Mouse (Mus musculus): ENCODE measurements around the gene Hexdc. TPM values are rescaled to one million over a fixed set of nuclear protein-coding genes. Genes with fewer than 3 reads are reported as not detected.

Gene Hexdc
- polyA plus RNA-seq, 1 experiment from 2014 or later, result 37.9 TPM

GRCm38 (mm10) chr11:121189681-121190080 lies 14.6 kb upstream of the Hexdc start:
- Histone ChIP-seq H3K4me1 (ENCODE audit: control insufficient read depth, insufficient read depth, low read depth, low read length) (no peaks in the 10 kb centered on the region), H3K4me3 (ENCODE audit: low read length) (no peak overlapping the region), H3K9me3 (ENCODE audit: control insufficient read depth, low read length) (no peaks in the 10 kb centered on the region), H3K27ac (ENCODE audit: low read depth, low read length) (no peak overlapping the region), H3K9ac (ENCODE audit: low read depth, low read length) (no peak overlapping the region), H3K36me3 (ENCODE audit: control insufficient read depth, insufficient read depth, low read length) (peaks cover under 1% of the 10 kb centered on the region; the same call in 1 of the 2 replicates), H3K4me2 (ENCODE audit: low read length) (no peak overlapping the region), H3K27me3 (replicated peaks; ENCODE audit: control insufficient read depth, insufficient read depth, low read length) (no peaks in the 10 kb centered on the region)
- WGBS, result 75% methylated on average over 3 of the region's 3 CpGs
- ATAC-seq, result no peak

DNA sequence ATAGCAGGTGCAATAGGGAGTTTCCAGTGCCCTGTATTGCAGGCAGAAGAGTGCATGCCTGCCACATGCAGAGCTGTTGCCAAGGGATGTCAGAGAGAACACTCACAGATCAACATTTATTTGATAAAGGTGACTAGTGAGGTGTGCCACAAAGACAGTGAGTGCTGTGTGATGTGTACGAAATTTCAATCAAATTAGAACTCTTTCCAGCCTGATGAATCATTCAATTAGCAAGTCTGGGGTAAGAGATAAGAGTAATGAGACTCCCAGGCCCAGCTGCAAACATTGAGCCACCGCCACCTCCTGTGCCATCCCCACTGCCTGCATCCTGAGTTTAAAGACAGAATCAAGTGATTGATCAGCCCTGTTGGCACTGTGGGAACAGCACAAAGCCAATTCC lies 11.5 kb upstream of the Hexdc start:
- Histone ChIP-seq H3K27me3 (replicated peaks; ENCODE audit: control insufficient read depth, insufficient read depth, low read length) (no peaks in the 10 kb centered on the region), H3K4me1 (ENCODE audit: control insufficient read depth, insufficient read depth, low read depth, low read length) (no peaks in the 10 kb centered on the region), H3K36me3 (ENCODE audit: control insufficient read depth, insufficient read depth, low read length) (peaks cover 6% of the 10 kb centered on the region), H3K4me3 (ENCODE audit: low read length) (no peak overlapping the region), H3K4me2 (ENCODE audit: low read length) (no peak overlapping the region), H3K27ac (ENCODE audit: low read depth, low read length) (no peak overlapping the region), H3K9ac (ENCODE audit: low read depth, low read length) (no peak overlapping the region), H3K9me3 (ENCODE audit: control insufficient read depth, low read length) (no peaks in the 10 kb centered on the region)
- no peak for ATAC-seq
- 75% methylated on average over 2 of the region's 2 CpGs for WGBS

GRCm38 (mm10) chr11:121193415-121193814 lies 10.8 kb upstream of the Hexdc start:
- Histone ChIP-seq H3K27me3 (replicated peaks; ENCODE audit: control insufficient read depth, insufficient read depth, low read length) (no peaks in the 10 kb centered on the region), H3K4me3 (ENCODE audit: low read length) (no peak overlapping the region), H3K36me3 (ENCODE audit: control insufficient read depth, insufficient read depth, low read length) (peaks cover 6% of the 10 kb centered on the region), H3K9me3 (ENCODE audit: control insufficient read depth, low read length) (no peaks in the 10 kb centered on the region), H3K4me1 (ENCODE audit: control insufficient read depth, insufficient read depth, low read depth, low read length) (no peaks in the 10 kb centered on the region), H3K27ac (ENCODE audit: low read depth, low read length) (no peak overlapping the region), H3K9ac (ENCODE audit: low read depth, low read length) (no peak overlapping the region), H3K4me2 (ENCODE audit: low read length) (no peak overlapping the region)
- WGBS, result 79% methylated on average over 3 of the region's 3 CpGs
- ATAC-seq, result no peak

GRCm38 (mm10) chr11:121198622-121199021 lies 5.6 kb upstream of the Hexdc start:
- Histone ChIP-seq H3K4me3 (ENCODE audit: low read length) (no peak overlapping the region), H3K9ac (ENCODE audit: low read depth, low read length) (no peak overlapping the region), H3K36me3 (ENCODE audit: control insufficient read depth, insufficient read depth, low read length) (peaks cover 6% of the 10 kb centered on the region; the same call in 1 of the 2 replicates), H3K27ac (ENCODE audit: low read depth, low read length) (no peak overlapping the region), H3K4me2 (ENCODE audit: low read length) (no peak overlapping the region), H3K9me3 (ENCODE audit: control insufficient read depth, low read length) (no peaks in the 10 kb centered on the region), H3K4me1 (ENCODE audit: control insufficient read depth, insufficient read depth, low read depth, low read length) (peaks cover 1% of the 10 kb centered on the region; the same call in 1 of the 2 replicates), H3K27me3 (replicated peaks; ENCODE audit: control insufficient read depth, insufficient read depth, low read length) (no peaks in the 10 kb centered on the region)
- no peak for ATAC-seq
- WGBS, result 49% methylated on average over 2 of the region's 2 CpGs

DNA sequence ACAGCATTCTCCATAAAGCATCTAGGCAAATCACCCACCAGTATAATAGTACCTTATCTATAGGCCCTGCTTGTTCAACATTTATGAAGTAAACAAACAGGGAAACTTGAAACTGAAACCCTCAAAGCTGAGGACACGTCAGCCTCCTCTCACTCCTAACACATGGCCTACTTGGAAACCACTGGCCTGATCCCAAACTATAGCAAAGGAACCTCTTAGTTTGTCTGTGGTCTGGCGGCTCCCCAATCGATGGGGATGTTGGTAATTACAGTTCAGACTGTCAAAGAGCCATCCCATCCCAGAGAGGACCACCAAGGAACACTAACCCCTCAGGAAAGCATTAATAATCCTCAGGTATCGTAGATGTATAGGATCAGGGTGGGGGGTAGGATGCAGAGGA lies 4.4 kb upstream of the Hexdc start:
- Histone ChIP-seq H3K9ac (ENCODE audit: low read depth, low read length) (no peak overlapping the region), H3K36me3 (ENCODE audit: control insufficient read depth, insufficient read depth, low read length) (peaks cover 5% of the 10 kb centered on the region; the same call in 1 of the 2 replicates), H3K4me1 (ENCODE audit: control insufficient read depth, insufficient read depth, low read depth, low read length) (peaks cover 3% of the 10 kb centered on the region; the same call in 1 of the 2 replicates), H3K27me3 (replicated peaks; ENCODE audit: control insufficient read depth, insufficient read depth, low read length) (no peaks in the 10 kb centered on the region), H3K27ac (ENCODE audit: low read depth, low read length) (no peak overlapping the region), H3K9me3 (ENCODE audit: control insufficient read depth, low read length) (no peaks in the 10 kb centered on the region), H3K4me3 (ENCODE audit: low read length) (no peak overlapping the region), H3K4me2 (ENCODE audit: low read length) (no peak overlapping the region)
- 77% methylated on average over 4 of the region's 4 CpGs for WGBS
- ATAC-seq, result no peak

DNA sequence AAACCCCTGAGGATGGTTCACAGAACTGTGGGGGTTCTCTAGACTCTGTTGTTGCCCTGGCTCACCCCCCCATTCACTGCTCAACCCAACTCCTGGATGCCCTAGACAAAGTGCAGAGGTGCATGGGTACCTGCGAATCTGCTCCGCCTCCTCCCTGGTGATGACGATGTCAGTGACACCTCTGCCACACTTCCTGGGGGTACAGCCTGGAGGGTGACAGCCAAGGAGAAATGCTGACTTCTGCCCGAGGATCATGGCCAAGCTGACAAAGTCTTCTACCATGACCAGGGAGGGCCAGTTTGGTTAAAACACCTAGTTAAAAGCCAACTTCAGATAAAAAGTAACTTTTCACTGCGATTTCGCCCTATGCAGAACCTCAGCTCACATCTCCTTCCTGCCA lies 3.5 kb upstream of the Hexdc start:
- Histone ChIP-seq H3K4me2 (ENCODE audit: low read length) (no peak overlapping the region), H3K27me3 (replicated peaks; ENCODE audit: control insufficient read depth, insufficient read depth, low read length) (no peaks in the 10 kb centered on the region), H3K36me3 (ENCODE audit: control insufficient read depth, insufficient read depth, low read length) (peaks cover 3% of the 10 kb centered on the region; the same call in 1 of the 2 replicates), H3K9ac (ENCODE audit: low read depth, low read length) (no peak overlapping the region), H3K4me1 (ENCODE audit: control insufficient read depth, insufficient read depth, low read depth, low read length) (peaks cover 3% of the 10 kb centered on the region; the same call in 1 of the 2 replicates), H3K27ac (ENCODE audit: low read depth, low read length) (no peak overlapping the region), H3K9me3 (ENCODE audit: control insufficient read depth, low read length) (no peaks in the 10 kb centered on the region), H3K4me3 (ENCODE audit: low read length) (no peak overlapping the region)
- ATAC-seq, result no peak
- 96% methylated on average over 6 of the region's 6 CpGs for WGBS

DNA sequence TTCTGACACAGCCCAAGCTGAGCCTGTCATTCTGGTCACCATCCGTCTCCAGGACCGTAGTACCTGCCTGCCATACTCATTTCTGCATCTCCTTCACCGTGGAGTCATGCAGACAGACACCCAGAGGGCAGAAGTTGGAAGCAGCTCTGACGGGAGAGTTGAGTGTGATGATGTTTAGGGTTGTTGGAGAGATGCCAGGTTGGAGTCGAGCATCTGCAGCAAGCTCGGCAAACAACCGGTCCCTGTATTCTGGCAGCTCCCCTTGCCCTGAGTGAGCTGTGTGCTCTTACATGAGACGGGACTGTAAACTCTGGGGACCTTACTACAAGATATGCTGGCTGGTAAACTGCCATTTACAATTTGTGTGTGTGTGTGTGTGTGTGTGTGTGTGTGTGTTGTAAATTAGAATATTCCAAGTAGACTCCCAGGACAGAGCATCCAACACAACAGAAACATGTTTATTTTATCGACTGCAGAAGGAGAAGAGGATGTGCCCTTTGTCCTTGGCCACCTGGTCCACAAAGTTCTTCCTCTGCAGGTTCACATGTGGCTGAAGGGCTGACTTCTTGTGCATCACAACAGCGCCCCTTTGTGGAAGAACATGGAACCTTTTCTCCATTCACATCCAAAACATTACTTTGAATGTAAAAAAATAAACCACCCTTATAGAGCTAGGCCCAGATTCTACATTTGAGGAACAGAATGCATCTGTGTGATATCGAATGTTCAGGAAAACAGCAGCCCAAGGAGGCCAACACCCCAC lies 2.6 kb upstream of the Hexdc start:
- Histone ChIP-seq H3K9me3 (ENCODE audit: control insufficient read depth, low read length) (no peaks in the 10 kb centered on the region), H3K4me2 (ENCODE audit: low read length) (no peak overlapping the region), H3K4me1 (ENCODE audit: control insufficient read depth, insufficient read depth, low read depth, low read length) (peaks cover 3% of the 10 kb centered on the region; the same call in 1 of the 2 replicates), H3K27me3 (replicated peaks; ENCODE audit: control insufficient read depth, insufficient read depth, low read length) (no peaks in the 10 kb centered on the region), H3K36me3 (ENCODE audit: control insufficient read depth, insufficient read depth, low read length) (no peaks in the 10 kb centered on the region), H3K4me3 (ENCODE audit: low read length) (no peak overlapping the region), H3K27ac (ENCODE audit: low read depth, low read length) (no peak overlapping the region), H3K9ac (ENCODE audit: low read depth, low read length) (no peak overlapping the region)
- 50% methylated on average over 11 of the region's 11 CpGs for WGBS
- no peak for ATAC-seq

- no peak for ATAC-seq
Observed at GRCm38 (mm10) chr11:121203859-121204160, 423 bp upstream of the Hexdc start.

DNA sequence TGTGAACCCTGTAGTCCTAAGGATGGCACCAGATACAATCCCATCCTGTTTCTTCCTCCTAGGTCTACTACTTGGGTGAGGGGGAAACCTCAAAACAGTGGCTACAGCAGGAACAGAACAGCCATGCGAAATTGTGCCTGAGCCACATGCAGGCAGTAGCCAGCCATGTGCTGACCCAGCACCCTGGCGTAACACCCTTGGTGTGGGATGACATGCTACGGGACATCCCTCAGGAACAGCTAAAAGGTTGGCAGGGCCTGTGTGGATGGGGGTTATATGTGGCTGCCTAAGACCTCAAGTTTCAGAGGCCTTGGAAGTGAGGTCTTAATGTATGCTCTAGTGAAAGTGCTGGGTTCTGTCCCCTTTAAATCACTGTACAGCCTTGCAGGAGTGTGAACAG lies 12.6 kb downstream of the Hexdc start:
- ATAC-seq, result no peak
- H3K4me2 ChIP-seq (ENCODE audit: low read length), result no peak overlapping the region
- no peak overlapping the region for H3K4me3 ChIP-seq (ENCODE audit: low read length)
- H3K9me3 ChIP-seq (ENCODE audit: control insufficient read depth, low read length), result no peaks in the 10 kb centered on the region
- H3K36me3 ChIP-seq (ENCODE audit: control insufficient read depth, insufficient read depth, low read length), result peaks cover 12% of the 10 kb centered on the region
- H3K27ac ChIP-seq (ENCODE audit: low read depth, low read length), result no peak overlapping the region
- WGBS, result 96% methylated on average over 3 of the region's 3 CpGs
- H3K27me3 ChIP-seq (replicated peaks; ENCODE audit: control insufficient read depth, insufficient read depth, low read length), result no peaks in the 10 kb centered on the region
- H3K9ac ChIP-seq (ENCODE audit: low read depth, low read length), result no peak overlapping the region
- H3K4me1 ChIP-seq (ENCODE audit: control insufficient read depth, insufficient read depth, low read depth, low read length), result no peaks in the 10 kb centered on the region

More at GRCm38 (mm10) chr11:121203859-121204160, 423 bp upstream of the Hexdc start:
- H3K9ac ChIP-seq (ENCODE audit: low read depth, low read length), result peak overlapping the region; percentile 85
- H3K4me2 ChIP-seq (ENCODE audit: low read length), result peak overlapping the region; percentile 72
- peak overlapping the region; percentile 93 for H3K27ac ChIP-seq (ENCODE audit: low read depth, low read length)
- H3K9me3 ChIP-seq (ENCODE audit: control insufficient read depth, low read length), result no peaks in the 10 kb centered on the region
- no peaks in the 10 kb centered on the region for H3K27me3 ChIP-seq (replicated peaks; ENCODE audit: control insufficient read depth, insufficient read depth, low read length)
- 2% methylated on average over 5 of the region's 5 CpGs for WGBS
- H3K4me3 ChIP-seq (ENCODE audit: low read length), result peak overlapping the region; percentile 81
- H3K4me1 ChIP-seq (ENCODE audit: control insufficient read depth, insufficient read depth, low read depth, low read length), result peaks cover 3% of the 10 kb centered on the region; the same call in 1 of the 2 replicates
- no peaks in the 10 kb centered on the region for H3K36me3 ChIP-seq (ENCODE audit: control insufficient read depth, insufficient read depth, low read length)

Data from hindbrain, embryonic 16.5 days (tissue).